In genomic region chr8:111094719-111095302, GRCm38 (mm10) we compare ENCODE assay signal across 9 mouse cellular contexts. TPM values are rescaled to one million over a fixed set of nuclear protein-coding genes. Genes with fewer than 3 reads are reported as not detected.
A peak's percentile ranks its signal among the peaks of the same experiment; 100 is the strongest.
DNase-seq lines count a peak whose midpoint lies in the region; ATAC-seq and TF ChIP-seq lines count a peak whose summit lies in the region.
"Not testable (repeated sequence)": the region's sequence is repeated elsewhere in the genome, so short reads cannot be mapped to it uniquely, and the experiment has no call there.
"Had no signal": no experiment of that assay in that cellular context is flagged by ENCODE, and none has a peak within 500 bp of the region (broad histone marks: within the 10 kb centered on the region; RNA-seq: fewer than 3 reads in every experiment).

No protein-coding gene starts in this region.

- H3K4me1 ChIP-seq in embryonic facial prominence, embryonic 12.5 days; intestine, postnatal 0 days (replicated peaks; ENCODE audit: control insufficient read depth, insufficient read depth, low read length); liver, embryonic 11.5 days (replicated peaks; ENCODE audit: control insufficient read depth, insufficient read depth, low read length); small intestine, adult 2 months (ENCODE audit: control insufficient read depth, insufficient read depth, insufficient read length, low read length): not testable (repeated sequence)
- H3K4me1 ChIP-seq in midbrain, embryonic 13.5 days (replicated peaks) = peaks cover 14% of the 10 kb centered on the region

- H3K9ac ChIP-seq in embryonic facial prominence, embryonic 12.5 days = peak overlapping the region; percentile 72
- peak overlapping the region; percentile 68 for H3K9ac ChIP-seq in intestine, postnatal 0 days (ENCODE audit: low read depth, low read length)
- peak overlapping the region; percentile 66 for H3K9ac ChIP-seq in liver, embryonic 11.5 days (ENCODE audit: low read depth, low read length)
- H3K9ac ChIP-seq in midbrain, embryonic 13.5 days (replicated peaks) = peak overlapping the region; percentile 77

- DNase-seq in heart, adult 8-10 months (ENCODE audit: low spot score) = peak; percentile 16
- peak; percentile 58 for DNase-seq in liver, embryonic 11.5 days (ENCODE audit: low spot score)

- WGBS in embryonic facial prominence, embryonic 12.5 days = 1% methylated on average over 69 of the region's 69 CpGs
- WGBS in intestine, postnatal 0 days = under 1% methylated on average over 59 of the region's 69 CpGs
- WGBS in liver, embryonic 11.5 days = under 1% methylated on average over 47 of the region's 69 CpGs
- WGBS in midbrain, embryonic 13.5 days = under 1% methylated on average over 59 of the region's 69 CpGs
- under 1% methylated on average over 69 of the region's 69 CpGs for WGBS in small intestine, adult 2 months

- H3K27ac ChIP-seq in embryonic facial prominence, embryonic 12.5 days; liver, embryonic 11.5 days (ENCODE audit: low read depth, low read length); small intestine, adult 2 months (ENCODE audit: insufficient read depth, low read depth, low read length): not testable (repeated sequence)
- peak overlapping the region; percentile 60; the same call in 1 of the 2 replicates for H3K27ac ChIP-seq in intestine, postnatal 0 days (ENCODE audit: low read depth, low read length)
- H3K27ac ChIP-seq in midbrain, embryonic 13.5 days = peak overlapping the region; percentile 53; the same call in 1 of the 2 replicates

- not testable (repeated sequence) for TF ChIP-seq CTCF in intestine, postnatal 0 days (IDR thresholded peaks at IDR 0.05; ENCODE audit: low read depth); small intestine, adult 2 months (IDR thresholded peaks at IDR 0.05; ENCODE audit: extremely low read depth, insufficient read length, insufficient replicate concordance, low read depth, low read length)

- H3K9me3 ChIP-seq in embryonic facial prominence, embryonic 12.5 days; intestine, postnatal 0 days (ENCODE audit: control insufficient read depth); liver, embryonic 11.5 days (ENCODE audit: control insufficient read depth, low read length); midbrain, embryonic 13.5 days: not testable (repeated sequence)

- not testable (repeated sequence) for H3K36me3 ChIP-seq in embryonic facial prominence, embryonic 12.5 days; intestine, postnatal 0 days (ENCODE audit: control insufficient read depth, insufficient read depth); liver, embryonic 11.5 days (ENCODE audit: control insufficient read depth, insufficient read depth, low read length); midbrain, embryonic 13.5 days; small intestine, adult 2 months (ENCODE audit: control insufficient read depth, insufficient read depth, low read length)

- TF ChIP-seq POLR2A in small intestine, adult 2 months (IDR thresholded peaks at IDR 0.05; ENCODE audit: low read depth, low read length) = not testable (repeated sequence)

- H3K4me3 ChIP-seq in embryonic facial prominence, embryonic 12.5 days = peak overlapping the region; percentile 69
- H3K4me3 ChIP-seq in intestine, postnatal 0 days (ENCODE audit: low read depth, low read length) = peak overlapping the region; percentile 63
- H3K4me3 ChIP-seq in liver, embryonic 11.5 days (ENCODE audit: low read depth, low read length) = peak overlapping the region; percentile 72
- H3K4me3 ChIP-seq in midbrain, embryonic 13.5 days (replicated peaks) = peak overlapping the region; percentile 66
- peak overlapping the region; percentile 98 for H3K4me3 ChIP-seq in small intestine, adult 2 months (ENCODE audit: low read depth, low read length)

- ATAC-seq in activated CD4-positive, CD25-positive, alpha-beta regulatory T cell, adult 4 months = peak; percentile 43
- ATAC-seq in embryonic facial prominence, embryonic 12.5 days (ENCODE audit: insufficient number of reproducible peaks, insufficient read depth, low FRiP score, low TSS enrichment) = peak; percentile 43
- ATAC-seq in intestine, postnatal 0 days = peak; percentile 84
- ATAC-seq in liver, embryonic 11.5 days (replicated peaks; ENCODE audit: low FRiP score) = peak; percentile 75
- peak; percentile 96 for ATAC-seq in midbrain, embryonic 13.5 days

- H3K4me2 ChIP-seq in embryonic facial prominence, embryonic 12.5 days (replicated peaks) = peak overlapping the region; percentile 81
- H3K4me2 ChIP-seq in intestine, postnatal 0 days (replicated peaks; ENCODE audit: low read depth) = peak overlapping the region; percentile 93
- H3K4me2 ChIP-seq in liver, embryonic 11.5 days = peak overlapping the region; percentile 76
- H3K4me2 ChIP-seq in midbrain, embryonic 13.5 days (replicated peaks) = peak overlapping the region; percentile 83

- H3K27me3 ChIP-seq in embryonic facial prominence, embryonic 12.5 days; intestine, postnatal 0 days (replicated peaks; ENCODE audit: control insufficient read depth, insufficient read depth, low read length); liver, embryonic 11.5 days (replicated peaks; ENCODE audit: control insufficient read depth, insufficient read depth, low read length); midbrain, embryonic 13.5 days; small intestine, adult 2 months (ENCODE audit: control insufficient read depth, insufficient read depth, low read length): not testable (repeated sequence)

RNA-seq across cellular contexts. Expression of gene Pdpr, which starts 0.4 kb away (rescaled TPM):
- 1 to 10 TPM; 8.0 to 8.6 TPM for polyA plus RNA-seq in activated CD4-positive, CD25-positive, alpha-beta regulatory T cell, adult 4 months (2017; shearing (Covaris generic))
- 12.8 and 14.3 TPM in 2 replicates for polyA plus RNA-seq in embryonic facial prominence, embryonic 12.5 days (2016; fragmentation: Nextera tagmentation; extraction: Ambion mirVana)
- total RNA-seq in heart, adult 8-10 months (2022) = 100 to 1,000 TPM; 109 to 143 (median 124) TPM
- polyA plus RNA-seq in intestine, postnatal 0 days (2015; fragmentation: Nextera tagmentation; extraction: Ambion mirVana) = 4.3 and 4.7 TPM in 2 replicates
- polyA plus RNA-seq in liver, embryonic 11.5 days (2014; fragmentation: Nextera tagmentation; extraction: Ambion mirVana) = 5.1 and 5.3 TPM in 2 replicates
- polyA plus RNA-seq in midbrain, embryonic 13.5 days (2015; fragmentation: Nextera tagmentation; extraction: Ambion mirVana) = 10.4 and 11.0 TPM in 2 replicates
- 6.4 and 6.7 TPM in 2 replicates for polyA plus RNA-seq in small intestine, adult 2 months (2012; rRNA removed)

RNA-seq across cellular contexts. Expression of gene Clec18a, which starts 2.6 kb away (rescaled TPM):
- not detected for polyA plus RNA-seq in activated CD4-positive, CD25-positive, alpha-beta regulatory T cell, adult 4 months (2017; shearing (Covaris generic))
- 1.6 and 2.3 TPM in 2 replicates for polyA plus RNA-seq in embryonic facial prominence, embryonic 12.5 days (2016; fragmentation: Nextera tagmentation; extraction: Ambion mirVana)
- total RNA-seq in heart, adult 8-10 months (2022) = 1 to 10 TPM in 3 of 4 experiments, under 1 TPM in 1; 0.98 to 2.3 (median 1.3) TPM
- not detected in 2 replicates for polyA plus RNA-seq in intestine, postnatal 0 days (2015; fragmentation: Nextera tagmentation; extraction: Ambion mirVana)
- not detected in 2 replicates for polyA plus RNA-seq in liver, embryonic 11.5 days (2014; fragmentation: Nextera tagmentation; extraction: Ambion mirVana)
- 0.23 and 0.30 TPM in 2 replicates for polyA plus RNA-seq in midbrain, embryonic 13.5 days (2015; fragmentation: Nextera tagmentation; extraction: Ambion mirVana)
- polyA plus RNA-seq in small intestine, adult 2 months (2012; rRNA removed) = not detected in 2 replicates

RNA-seq across cellular contexts. Expression of gene Exosc6, which starts 38.7 kb away (rescaled TPM):
- polyA plus RNA-seq in activated CD4-positive, CD25-positive, alpha-beta regulatory T cell, adult 4 months (2017; shearing (Covaris generic)) = not detected
- polyA plus RNA-seq in embryonic facial prominence, embryonic 12.5 days (2016; fragmentation: Nextera tagmentation; extraction: Ambion mirVana) = 26.0 and 26.9 TPM in 2 replicates
- total RNA-seq in heart, adult 8-10 months (2022) = not detected
- 7.3 and 8.4 TPM in 2 replicates for polyA plus RNA-seq in intestine, postnatal 0 days (2015; fragmentation: Nextera tagmentation; extraction: Ambion mirVana)
- 25.7 and 31.6 TPM in 2 replicates for polyA plus RNA-seq in liver, embryonic 11.5 days (2014; fragmentation: Nextera tagmentation; extraction: Ambion mirVana)
- not detected in 2 replicates for polyA plus RNA-seq in midbrain, embryonic 13.5 days (2015; fragmentation: Nextera tagmentation; extraction: Ambion mirVana)
- 23.6 and 25.8 TPM in 2 replicates for polyA plus RNA-seq in small intestine, adult 2 months (2012; rRNA removed)
- total RNA-seq: gastrocnemius, postnatal 4 days; left cerebral cortex, adult 18-20 months had no signal

Comparison
In these comparisons a context has a peak if more than half of its experiments do, and no peak if none do; other contexts are left out.
1. ATAC-seq: peak in every context shown above with its lines; median percentile 96 in midbrain, embryonic 13.5 days; 84 in intestine, postnatal 0 days; 75 in liver, embryonic 11.5 days; 43 in activated CD4-positive, CD25-positive, alpha-beta regulatory T cell, adult 4 months; 43 in embryonic facial prominence, embryonic 12.5 days.